Mouse (Mus musculus): ENCODE results near the gene Cd5l.

Cd5l gene

GRCm38 (mm10) chr3:87408171-87408570 lies 50.5 kb downstream of the Cd5l start:
- no peak for DNase-seq (ENCODE audit: low spot score)

- no peak for DNase-seq (ENCODE audit: low spot score)
Measured at GRCm38 (mm10) chr3:87409196-87409935, 51.7 kb downstream of the Cd5l start.

DNA sequence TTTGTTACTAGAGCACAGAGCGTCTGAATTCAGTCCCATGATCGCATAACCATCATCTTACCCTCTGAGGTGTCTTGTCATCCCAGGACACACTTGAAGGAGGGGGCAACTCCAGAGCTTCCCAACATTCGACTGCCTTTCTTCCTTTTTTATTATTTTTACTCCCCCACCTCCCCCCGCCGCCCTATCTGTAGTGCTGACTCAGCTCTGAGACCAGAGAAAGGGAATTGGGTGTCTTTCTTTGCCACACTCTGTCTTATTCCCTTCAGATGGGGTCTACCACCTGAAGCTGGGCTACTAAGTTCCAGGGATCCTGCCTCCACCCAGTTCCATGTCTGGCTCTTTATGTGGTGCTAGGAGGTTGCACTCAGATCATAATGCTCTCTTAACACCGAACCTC lies 52.9 kb downstream of the Cd5l start:
- DNase-seq (ENCODE audit: low spot score), result no peak

GRCm38 (mm10) chr3:87411150-87411549 lies 53.5 kb downstream of the Cd5l start:
- peak; percentile 75 for DNase-seq (ENCODE audit: low spot score)

DNA sequence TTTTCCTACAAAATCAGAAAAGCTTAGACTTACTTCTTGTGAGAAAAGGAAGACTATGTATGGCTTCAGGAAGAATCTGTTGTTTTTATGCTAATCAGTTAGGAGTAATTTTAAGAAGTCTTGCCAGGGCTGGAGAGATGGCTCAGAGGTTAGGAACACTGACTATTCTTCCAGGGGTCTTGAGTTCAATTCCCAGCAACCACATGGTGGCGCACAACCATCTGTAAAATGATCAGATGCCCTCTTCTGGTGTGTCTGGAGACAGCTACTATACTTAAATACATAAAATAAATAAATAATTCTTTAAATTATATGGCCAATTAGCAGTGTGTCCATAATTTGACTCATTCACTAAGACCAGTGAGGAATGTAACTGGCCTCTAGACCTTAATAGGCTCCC lies 63.0 kb downstream of the Cd5l start:
- no peak for DNase-seq (ENCODE audit: low spot score)

Data from testis, postnatal 10 days (tissue).